Mouse (Mus musculus) hindbrain, embryonic 10.5 days (tissue): ENCODE results near the gene Myoz1. TPM values are rescaled to one million over a fixed set of nuclear protein-coding genes. Genes with fewer than 3 reads are reported as not detected.

ENCODE experiments used
- DNase-seq: peaks from one replicate; pipeline ENCODE4 v3.0.0-alpha.2; 2017; ENCODE audit warnings: low spot score
- H3K27ac ChIP-seq: fragments of 300-500 bp; sonication (generic); 2 replicates; pipeline ENCODE4 v1.5.1; 2016; ENCODE audit warnings: mild to moderate bottlenecking, moderate library complexity
- H3K27me3 ChIP-seq: fragments of 300-500 bp; sonication (generic); 2 replicates; pipeline ENCODE4 v1.6.1; 2016; ENCODE audit warnings: mild to moderate bottlenecking; ENCODE audit not compliant: poor library complexity, insufficient read depth, severe bottlenecking
- H3K36me3 ChIP-seq: fragments of 300-500 bp; sonication (generic); 2 replicates; pipeline ENCODE4 v1.6.1; 2016; ENCODE audit warnings: mild to moderate bottlenecking, moderate library complexity
- H3K4me1 ChIP-seq: fragments of 300-500 bp; sonication (generic); replicated peaks from 2 replicates; pipeline ENCODE4 v1.6.1; 2016; ENCODE audit warnings: mild to moderate bottlenecking
- H3K4me3 ChIP-seq: fragments of 300-500 bp; sonication (generic); 2 replicates; pipeline ENCODE4 v1.5.1; 2016; ENCODE audit warnings: mild to moderate bottlenecking, moderate library complexity
- H3K9me3 ChIP-seq: fragments of 300-500 bp; sonication (generic); 2 replicates; pipeline ENCODE4 v1.6.1; 2016; ENCODE audit warnings: mild to moderate bottlenecking, moderate library complexity
- WGBS: fragments of 180-500 bp; shearing (Covaris S2); methylation state at CpG from one replicate; pipeline ENCODE4 v1.1.7; 2016; 5-methylcytosine and 5-hydroxymethylcytosine counted together
- polyA plus RNA-seq: library from polyadenylated mRNA; unstranded; fragments of >200 nt; fragmentation: Nextera tagmentation; extraction: Ambion mirVana; gene quantifications from 2 replicates; pipeline ENCODE4 v1.2.1, GENCODE M21; 2016

Myoz1 gene
- polyA plus RNA-seq, 1 experiment from 2014 or later, result 0.51 TPM

DNA sequence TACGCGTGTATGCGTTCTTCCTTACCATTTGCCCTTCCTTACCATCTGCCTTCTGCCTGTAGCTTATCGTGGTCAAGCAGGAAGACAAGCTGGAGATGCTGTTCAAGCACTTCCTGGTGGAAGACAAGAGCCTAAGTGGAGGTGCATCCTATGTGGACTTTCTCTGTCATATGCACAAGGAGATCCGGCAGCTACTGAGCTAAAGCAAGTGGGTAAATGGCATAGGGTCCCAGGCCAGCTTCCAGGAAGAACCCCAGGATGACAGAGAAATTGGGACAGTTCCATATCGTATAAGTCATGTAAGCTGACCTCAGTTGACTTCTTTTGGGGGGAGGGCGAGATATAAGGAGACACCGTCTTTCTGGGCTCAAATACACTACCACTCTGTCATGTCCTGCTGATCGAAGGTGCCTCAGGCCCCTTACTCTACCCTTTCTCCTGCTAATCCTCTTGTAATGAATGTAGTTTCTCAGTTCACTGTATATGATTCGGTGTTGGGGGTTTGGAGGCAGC is 37.3 kb upstream of the Myoz1 start:
- WGBS, result 94% methylated on average over 10 of the region's 10 CpGs
- Histone ChIP-seq H3K4me1 (peaks cover 40% of the 10 kb centered on the region), H3K36me3 (peaks cover 71% of the 10 kb centered on the region), H3K27ac (no peak overlapping the region), H3K4me3 (peak overlapping the region; percentile 93; the same call in 1 of the 2 replicates), H3K9me3 (no peaks in the 10 kb centered on the region), H3K27me3 (no peaks in the 10 kb centered on the region)
- DNase-seq, result no peak

DNA sequence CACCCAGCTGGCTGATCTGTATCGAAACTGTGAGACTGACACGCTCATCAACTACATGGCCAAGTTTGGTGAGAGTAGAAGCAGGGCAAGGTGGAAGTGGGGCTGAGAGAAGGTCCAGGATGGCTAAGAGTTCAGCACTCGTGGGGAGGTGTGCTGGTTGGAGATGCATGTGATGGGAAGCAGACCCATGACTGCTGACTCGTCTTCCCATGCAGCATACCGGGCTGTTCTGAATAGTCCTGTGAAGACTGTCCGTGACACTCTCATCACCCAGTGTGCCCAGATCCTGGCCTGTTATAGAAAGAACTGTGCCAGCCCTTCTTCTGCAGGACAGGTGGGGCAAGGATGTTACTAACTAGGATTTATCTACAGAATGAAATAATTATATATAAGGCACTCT is 35.4 kb upstream of the Myoz1 start:
- no peak for DNase-seq
- Histone ChIP-seq H3K9me3 (no peaks in the 10 kb centered on the region), H3K36me3 (peaks cover 78% of the 10 kb centered on the region), H3K27ac (no peak overlapping the region), H3K4me3 (no peak overlapping the region), H3K27me3 (no peaks in the 10 kb centered on the region), H3K4me1 (peaks cover 21% of the 10 kb centered on the region)
- 92% methylated on average over 6 of the region's 6 CpGs for WGBS

DNA sequence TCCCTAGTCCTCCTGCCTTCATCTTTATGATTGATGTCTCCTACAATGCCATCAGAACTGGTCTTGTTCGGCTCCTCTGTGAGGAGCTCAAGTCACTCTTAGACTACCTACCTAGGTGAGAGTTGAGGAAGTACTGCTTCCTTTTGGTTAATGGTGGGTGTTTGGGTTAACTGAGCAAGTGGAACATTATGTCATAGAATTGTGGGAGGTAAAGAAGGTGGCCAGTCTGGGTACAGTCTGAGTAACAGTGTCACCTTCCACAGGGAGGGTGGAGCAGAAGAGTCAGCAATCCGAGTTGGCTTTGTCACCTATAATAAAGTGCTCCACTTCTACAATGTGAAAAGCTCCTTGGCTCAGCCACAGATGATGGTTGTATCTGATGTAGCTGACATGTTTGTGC is 32.7 kb upstream of the Myoz1 start:
- H3K9me3 ChIP-seq, result no peaks in the 10 kb centered on the region
- no peak overlapping the region for H3K4me3 ChIP-seq
- WGBS, result 90% methylated on average over 2 of the region's 2 CpGs
- peaks cover 100% of the 10 kb centered on the region for H3K36me3 ChIP-seq
- no peak for DNase-seq
- no peaks in the 10 kb centered on the region for H3K27me3 ChIP-seq
- no peak overlapping the region for H3K27ac ChIP-seq
- H3K4me1 ChIP-seq, result no peaks in the 10 kb centered on the region

DNA sequence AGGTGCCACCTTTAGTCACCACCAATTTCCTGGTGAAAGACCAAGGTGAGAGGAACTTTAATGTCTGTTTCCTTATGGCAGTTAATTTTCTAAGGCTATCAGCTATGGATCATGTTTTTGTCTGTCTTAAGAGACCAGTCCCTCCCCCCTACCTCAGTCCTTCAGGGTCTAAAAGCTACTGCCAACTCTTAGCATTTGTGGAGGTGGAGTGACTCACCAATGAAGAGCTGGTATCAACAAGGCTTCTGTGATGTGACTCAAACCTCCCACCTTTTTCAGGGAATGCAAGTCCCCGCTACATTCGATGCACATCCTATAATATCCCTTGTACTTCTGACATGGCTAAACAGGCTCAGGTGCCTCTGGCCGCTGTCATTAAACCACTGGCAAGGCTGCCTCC is 30.2 kb upstream of the Myoz1 start:
- no peak overlapping the region for H3K27ac ChIP-seq
- 93% methylated on average over 3 of the region's 3 CpGs for WGBS
- peaks cover 100% of the 10 kb centered on the region for H3K36me3 ChIP-seq
- no peaks in the 10 kb centered on the region for H3K9me3 ChIP-seq
- no peaks in the 10 kb centered on the region for H3K4me1 ChIP-seq
- H3K27me3 ChIP-seq, result no peaks in the 10 kb centered on the region
- H3K4me3 ChIP-seq, result no peak overlapping the region
- DNase-seq, result no peak

DNA sequence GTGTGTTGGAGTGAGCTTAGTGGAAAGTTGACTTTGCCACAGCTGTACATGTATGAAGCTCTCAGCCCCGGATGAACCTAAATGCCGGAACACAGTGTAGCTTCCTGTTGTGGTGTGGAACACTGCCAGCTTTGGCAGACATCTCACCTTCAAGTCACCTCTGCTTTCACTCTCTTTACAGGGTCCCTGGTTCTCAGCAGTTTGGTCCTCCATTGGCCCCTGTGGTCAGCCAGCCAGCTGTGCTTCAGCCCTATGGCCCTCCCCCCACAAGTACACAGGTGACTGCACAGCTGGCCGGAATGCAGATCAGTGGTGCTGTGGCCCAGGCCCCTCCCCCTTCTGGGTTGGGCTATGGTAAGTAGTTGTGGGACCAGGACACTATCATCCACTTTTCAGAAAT is 26.2 kb upstream of the Myoz1 start:
- Histone ChIP-seq H3K27ac (no peak overlapping the region), H3K9me3 (no peaks in the 10 kb centered on the region), H3K36me3 (peaks cover 100% of the 10 kb centered on the region), H3K27me3 (no peaks in the 10 kb centered on the region), H3K4me3 (no peak overlapping the region), H3K4me1 (no peaks in the 10 kb centered on the region)
- DNase-seq, result no peak
- WGBS, result 92% methylated on average over 3 of the region's 3 CpGs

DNA sequence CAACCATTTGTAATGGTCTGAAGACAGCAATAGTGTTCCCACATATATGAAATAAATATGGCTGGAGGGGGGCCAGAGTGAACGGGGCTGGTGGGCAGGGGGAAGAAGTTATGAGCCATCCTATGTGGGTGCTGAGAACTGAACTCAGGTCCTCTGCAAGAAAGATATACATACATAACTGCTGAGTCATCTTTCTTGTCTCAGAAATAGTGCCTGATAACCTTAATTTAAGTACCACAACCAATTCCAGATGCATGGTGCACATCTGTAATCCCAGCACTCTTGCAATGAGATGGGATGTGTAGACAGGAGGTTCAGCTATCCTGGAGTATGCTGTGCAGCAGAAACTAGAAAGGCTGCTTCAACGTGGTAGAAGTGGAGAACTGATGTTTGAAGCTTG is 25.4 kb upstream of the Myoz1 start:
- Histone ChIP-seq H3K4me1 (no peaks in the 10 kb centered on the region), H3K27ac (no peak overlapping the region), H3K9me3 (no peaks in the 10 kb centered on the region), H3K4me3 (no peak overlapping the region), H3K27me3 (no peaks in the 10 kb centered on the region), H3K36me3 (peaks cover 100% of the 10 kb centered on the region)
- DNase-seq, result no peak
- 93% methylated on average over 2 of the region's 2 CpGs for WGBS

DNA sequence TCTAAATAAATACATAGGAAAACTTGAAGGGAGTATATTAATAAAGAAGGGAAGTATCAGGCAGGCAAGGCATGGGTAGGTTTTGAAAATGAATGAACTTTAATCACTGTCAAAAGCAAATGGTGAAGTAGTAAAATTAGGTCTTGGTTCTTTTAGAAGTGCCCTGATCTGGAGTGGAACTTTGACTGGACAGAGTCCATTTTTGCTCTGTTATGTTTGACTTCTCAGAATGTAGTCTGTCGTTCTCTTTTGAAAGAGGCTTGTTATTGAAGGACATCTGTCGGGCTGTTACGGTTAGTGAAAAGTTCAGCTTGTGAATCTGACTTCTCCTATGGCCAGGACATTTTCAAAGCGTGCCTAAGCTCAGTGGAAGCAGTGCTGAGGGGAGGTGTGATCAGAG is 21.6 kb upstream of the Myoz1 start:
- Histone ChIP-seq H3K27ac (no peak overlapping the region), H3K4me3 (no peak overlapping the region), H3K36me3 (peaks cover 76% of the 10 kb centered on the region), H3K9me3 (no peaks in the 10 kb centered on the region), H3K27me3 (no peaks in the 10 kb centered on the region), H3K4me1 (peaks cover 19% of the 10 kb centered on the region)
- 93% methylated on average over 4 of the region's 4 CpGs for WGBS
- no peak for DNase-seq

DNA sequence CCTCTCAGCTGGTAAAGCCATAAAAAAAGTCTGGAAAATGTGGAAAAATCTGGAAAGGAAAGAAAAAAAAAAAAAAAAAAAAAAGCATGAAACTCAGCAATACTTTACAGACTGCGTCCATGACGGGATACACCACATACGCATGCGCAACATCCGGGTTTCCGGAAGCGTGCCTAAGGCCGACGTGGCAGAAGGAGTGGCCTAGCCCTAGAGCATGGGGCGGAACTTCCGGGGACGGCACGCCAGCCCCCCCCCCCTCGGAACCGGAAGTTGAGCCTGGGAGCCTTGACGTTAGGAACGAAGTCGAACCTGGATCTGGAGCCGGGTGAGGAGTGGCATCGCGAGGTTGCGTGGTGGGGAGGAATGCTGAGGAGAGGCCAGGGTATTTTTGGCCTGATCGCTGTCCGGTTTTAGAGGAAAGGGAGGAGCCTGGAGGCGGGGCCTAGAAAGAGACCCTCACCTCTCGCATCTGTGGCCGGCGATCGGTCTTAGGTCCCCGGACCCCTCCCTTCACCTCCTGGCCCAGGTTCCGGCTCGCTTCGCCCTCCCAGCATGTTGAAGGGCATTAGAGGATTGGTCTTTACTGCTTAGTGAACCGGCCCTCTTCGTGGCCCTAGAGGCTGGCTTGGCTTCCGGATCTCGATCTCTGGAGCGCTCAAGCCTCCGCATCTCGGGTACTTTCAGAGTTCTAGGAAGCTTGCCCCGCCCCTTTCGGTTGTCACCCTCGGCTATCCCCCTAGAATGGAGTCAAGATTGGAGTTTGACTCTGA is 17.9 kb upstream of the Myoz1 start, which contains the start of gene Sec24c:
TSS of gene Sec24c (plus strand) at position 245 of the 770 bp plus-strand sequence.
- peak; percentile 99 for DNase-seq
- Histone ChIP-seq H3K9me3 (no peaks in the 10 kb centered on the region), H3K36me3 (peaks cover 39% of the 10 kb centered on the region), H3K4me3 (peak within 1 kb of the TSS; percentile 67), H3K4me1 (peaks cover 19% of the 10 kb centered on the region), H3K27me3 (no peaks in the 10 kb centered on the region; the same call in 1 of the 2 replicates), H3K27ac (peak within 1 kb of the TSS; percentile 86)
- WGBS, result under 1% methylated on average over 43 of the region's 43 CpGs

DNA sequence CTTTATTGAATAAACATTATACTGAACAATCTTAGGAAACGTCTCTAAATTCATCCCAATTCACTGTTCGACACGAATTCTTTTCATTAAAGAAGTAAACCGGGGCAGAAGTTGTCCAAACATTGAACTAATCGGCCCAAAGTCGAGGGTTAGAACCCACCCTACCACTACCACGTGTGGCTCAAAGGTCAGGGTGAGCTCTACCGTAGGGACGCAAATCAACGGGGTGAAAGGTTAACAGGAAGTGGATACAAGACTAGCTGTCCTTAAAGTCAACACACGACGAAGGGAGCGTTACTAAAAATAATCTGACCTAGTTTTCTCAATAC is 17.4 kb upstream of the Myoz1 start:
- H3K36me3 ChIP-seq, result peaks cover 34% of the 10 kb centered on the region
- peaks cover 19% of the 10 kb centered on the region for H3K4me1 ChIP-seq
- H3K27me3 ChIP-seq, result no peaks in the 10 kb centered on the region; the same call in 1 of the 2 replicates
- peak; percentile 43 for DNase-seq
- H3K9me3 ChIP-seq, result no peaks in the 10 kb centered on the region
- H3K27ac ChIP-seq, result peak overlapping the region; percentile 86
- 11% methylated on average over 13 of the region's 13 CpGs for WGBS
- H3K4me3 ChIP-seq, result peak overlapping the region; percentile 67

DNA sequence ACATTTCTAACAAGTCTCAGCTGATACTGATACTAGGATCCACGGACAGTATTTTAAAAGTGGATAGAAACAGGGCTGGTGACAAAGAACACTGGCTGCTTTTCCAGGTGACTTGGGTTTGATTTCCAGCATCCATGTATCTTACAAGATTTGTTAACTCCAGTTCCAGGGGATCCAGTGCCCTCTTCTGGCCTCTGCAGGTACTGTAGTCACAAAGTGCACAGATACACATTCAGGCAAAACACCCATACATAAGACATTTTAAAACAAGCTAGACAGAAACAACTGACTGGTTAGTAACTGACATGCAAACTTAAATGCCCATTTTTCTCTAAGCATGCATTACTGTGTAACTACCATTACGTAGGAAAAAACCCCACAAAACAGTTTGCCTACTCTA is 16.6 kb upstream of the Myoz1 start:
- Histone ChIP-seq H3K4me1 (peaks cover 19% of the 10 kb centered on the region), H3K27ac (no peak overlapping the region), H3K4me3 (peak overlapping the region; percentile 67), H3K9me3 (no peaks in the 10 kb centered on the region), H3K36me3 (peaks cover 26% of the 10 kb centered on the region), H3K27me3 (peaks cover 3% of the 10 kb centered on the region; the same call in 1 of the 2 replicates)
- 95% methylated on average over 2 of the region's 2 CpGs for WGBS
- DNase-seq, result peak; percentile 39

DNA sequence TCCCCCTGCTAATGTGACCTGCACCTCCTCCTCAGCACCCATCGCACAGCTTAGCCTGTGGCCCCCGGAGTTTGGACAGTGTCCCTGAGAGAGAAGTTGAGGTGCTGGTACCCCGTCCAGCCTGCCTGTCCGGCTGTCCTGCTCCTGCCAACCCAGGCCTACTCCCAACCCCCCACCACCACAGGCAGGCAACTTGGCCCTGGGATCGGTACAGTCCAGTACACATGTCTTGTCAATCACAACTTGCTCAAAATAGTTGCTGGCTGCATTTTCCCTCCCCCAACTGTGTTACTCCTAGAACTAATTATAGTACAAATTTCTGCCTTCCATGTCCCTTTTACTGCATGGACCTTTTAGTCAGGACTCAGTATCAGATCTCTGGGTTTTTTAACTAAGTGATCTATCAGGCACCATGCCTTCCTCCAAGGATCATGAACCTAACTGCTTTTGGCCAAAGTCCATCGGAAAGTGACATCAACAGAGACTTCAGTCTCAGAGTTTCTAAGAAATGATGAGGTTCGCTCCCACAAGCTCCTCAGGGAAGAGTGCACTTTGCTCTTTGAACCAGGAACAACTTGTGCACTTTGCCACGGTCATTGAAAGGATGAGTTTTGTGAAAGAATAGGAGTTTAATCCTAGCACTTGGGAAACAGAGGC is 11.9 kb upstream of the Myoz1 start, which contains the start of gene Synpo2l:
TSS of gene Synpo2l (minus strand) at position 201 of the 657 bp plus-strand sequence.
- Histone ChIP-seq H3K27me3 (peaks cover 30% of the 10 kb centered on the region), H3K36me3 (no peaks in the 10 kb centered on the region), H3K4me1 (peaks cover 9% of the 10 kb centered on the region; the same call in 1 of the 2 replicates), H3K4me3 (no peak within 1 kb of the TSS), H3K27ac (no peak within 1 kb of the TSS), H3K9me3 (no peaks in the 10 kb centered on the region)
- DNase-seq, result no peak
- 82% methylated on average over 8 of the region's 8 CpGs for WGBS

DNA sequence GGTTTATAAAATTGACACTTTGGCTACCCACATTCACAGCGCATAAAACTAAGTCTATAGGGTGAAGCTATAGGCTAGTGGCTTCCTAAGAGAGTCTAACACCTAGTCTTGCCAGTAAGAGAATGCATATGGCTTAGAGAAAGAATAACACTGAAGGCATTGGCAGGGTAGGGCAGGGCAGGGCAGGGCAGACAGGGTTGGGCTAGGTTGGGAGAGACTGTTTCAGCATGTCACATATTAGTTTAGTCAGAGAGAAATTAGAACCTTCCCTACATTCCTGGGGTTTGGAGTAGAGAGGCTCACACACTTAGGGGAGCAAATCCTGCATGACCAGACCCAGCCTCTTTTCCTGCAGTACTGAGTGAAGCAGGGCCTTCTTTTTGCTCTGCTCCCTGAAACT is 11.1 kb upstream of the Myoz1 start:
- Histone ChIP-seq H3K27me3 (peaks cover 38% of the 10 kb centered on the region), H3K9me3 (no peaks in the 10 kb centered on the region), H3K4me3 (no peak overlapping the region), H3K4me1 (peaks cover 7% of the 10 kb centered on the region; the same call in 1 of the 2 replicates), H3K36me3 (no peaks in the 10 kb centered on the region), H3K27ac (no peak overlapping the region)
- no peak for DNase-seq
- WGBS, result 72% methylated on average over 1 of the region's 1 CpGs

DNA sequence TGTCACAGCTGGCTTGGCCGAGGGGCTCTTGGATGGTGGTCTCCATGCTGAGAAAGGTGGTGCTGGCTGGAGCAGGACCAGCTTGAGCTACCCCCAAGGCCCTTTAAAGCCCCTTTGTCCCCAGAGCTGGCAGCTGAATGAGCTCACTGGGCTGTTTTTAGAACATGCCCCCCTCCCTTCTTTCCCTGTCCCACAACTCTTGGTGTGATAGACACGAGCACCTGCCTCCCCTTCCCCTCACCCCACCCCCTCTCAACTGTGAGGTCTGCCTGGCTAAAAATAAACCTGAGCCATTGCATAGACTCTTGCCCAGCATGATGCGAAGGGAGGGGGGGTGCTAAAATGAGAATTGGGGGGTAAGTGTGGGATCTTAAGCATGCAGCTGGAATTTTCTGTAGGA is 8.1 kb upstream of the Myoz1 start:
- Histone ChIP-seq H3K4me3 (no peak overlapping the region), H3K27ac (no peak overlapping the region), H3K9me3 (no peaks in the 10 kb centered on the region), H3K36me3 (no peaks in the 10 kb centered on the region), H3K27me3 (peaks cover 48% of the 10 kb centered on the region), H3K4me1 (peaks cover 29% of the 10 kb centered on the region)
- WGBS, result 65% methylated on average over 3 of the region's 3 CpGs
- DNase-seq, result no peak
